Mouse (Mus musculus): Measurements from ENCODE around the gene Cpd. TPM values are rescaled to one million over a fixed set of nuclear protein-coding genes. Genes with fewer than 3 reads are reported as not detected.

The Cpd gene
- polyA plus RNA-seq, 1 experiment from 2014 or later, result 14.4 TPM

DNA sequence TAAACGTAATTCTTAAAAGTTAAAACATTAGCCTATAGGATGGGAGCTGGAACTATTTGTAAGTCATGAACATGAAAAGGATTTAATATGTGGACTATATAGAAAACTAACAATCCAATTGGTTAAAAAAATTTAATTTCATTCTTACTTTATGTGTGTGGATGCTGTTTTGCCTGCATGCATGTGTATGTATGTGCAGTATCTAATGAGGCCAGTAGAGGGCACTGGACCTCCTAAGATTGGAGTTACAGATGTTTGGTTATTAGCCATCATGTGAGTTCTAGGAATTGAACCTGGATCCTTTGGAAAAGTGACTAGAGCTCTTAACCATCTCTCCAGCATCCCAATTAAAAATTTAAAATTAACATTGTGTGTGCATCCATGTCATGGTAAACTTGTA, 57.6 kb downstream of the Cpd start:
- WGBS, result 97% methylated on average over 1 of the region's 1 CpGs
- H3K4me1 ChIP-seq (ENCODE audit: control insufficient read depth, insufficient read depth, low read length), result no peaks in the 10 kb centered on the region
- H3K4me2 ChIP-seq, result no peak overlapping the region
- no peak overlapping the region for H3K4me3 ChIP-seq (ENCODE audit: low read depth, low read length)
- no peaks in the 10 kb centered on the region for H3K9me3 ChIP-seq (ENCODE audit: control insufficient read depth, low read length)
- DNase-seq (ENCODE audit: low spot score, missing footprints), result peak; percentile 86
- ATAC-seq (ENCODE audit: low FRiP score), result no peak
- no peaks in the 10 kb centered on the region for H3K36me3 ChIP-seq (ENCODE audit: control insufficient read depth, insufficient read depth, low read length)
- no peaks in the 10 kb centered on the region for H3K27me3 ChIP-seq (ENCODE audit: control insufficient read depth, insufficient read depth, low read length)
- H3K9ac ChIP-seq (ENCODE audit: low read length), result no peak overlapping the region
- H3K27ac ChIP-seq (ENCODE audit: low read depth, low read length), result no peak overlapping the region

DNA sequence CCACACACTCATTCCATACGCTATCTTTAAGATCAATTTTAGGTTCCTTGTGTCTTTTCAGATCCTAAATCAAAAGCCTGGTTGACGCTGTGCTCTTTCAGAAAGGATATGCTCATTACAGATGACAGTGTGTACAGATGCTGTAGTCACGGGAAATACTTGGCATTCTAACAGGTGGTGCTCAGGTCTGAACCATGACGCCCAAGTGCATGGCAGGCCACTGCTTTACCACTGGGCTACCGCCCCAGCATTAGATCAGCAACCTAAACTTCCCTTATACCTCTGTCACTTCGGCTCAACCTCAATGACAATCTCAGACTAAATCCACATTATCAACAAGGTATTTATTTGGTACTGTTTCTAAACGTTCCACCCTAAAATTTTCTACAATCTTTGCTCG, 71.3 kb downstream of the Cpd start:
- H3K4me3 ChIP-seq (ENCODE audit: low read depth, low read length), result no peak overlapping the region
- no peaks in the 10 kb centered on the region for H3K27me3 ChIP-seq (ENCODE audit: control insufficient read depth, insufficient read depth, low read length)
- 83% methylated on average over 8 of the region's 8 CpGs for WGBS
- H3K27ac ChIP-seq (ENCODE audit: low read depth, low read length), result no peak overlapping the region
- H3K36me3 ChIP-seq (ENCODE audit: control insufficient read depth, insufficient read depth, low read length), result no peaks in the 10 kb centered on the region
- DNase-seq (ENCODE audit: low spot score, missing footprints) (no peak), ATAC-seq (ENCODE audit: low FRiP score) (no peak)
- H3K9ac ChIP-seq (ENCODE audit: low read length), result no peak overlapping the region
- H3K9me3 ChIP-seq (ENCODE audit: control insufficient read depth, low read length), result no peaks in the 10 kb centered on the region
- H3K4me1 ChIP-seq (ENCODE audit: control insufficient read depth, insufficient read depth, low read length), result no peaks in the 10 kb centered on the region
- no peak overlapping the region for H3K4me2 ChIP-seq

DNA sequence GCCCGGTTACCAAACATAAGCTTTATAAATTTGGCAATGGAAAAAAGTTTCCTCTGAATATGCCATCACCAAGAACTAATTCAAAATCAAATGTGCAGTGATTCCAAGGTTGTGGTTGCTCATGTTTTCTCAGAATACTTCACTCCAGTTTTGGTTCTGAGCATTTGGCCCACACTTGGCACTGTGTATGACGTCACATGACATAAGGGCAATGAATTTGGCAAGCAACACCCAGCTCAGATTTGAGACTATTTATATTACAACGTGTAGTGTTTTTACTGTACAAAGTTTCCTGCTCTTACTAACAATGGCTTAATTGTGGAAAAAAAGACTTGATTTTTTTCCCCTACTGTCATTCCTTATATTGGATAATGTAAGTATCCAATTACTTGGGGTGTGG, 73.0 kb downstream of the Cpd start:
- H3K27me3 ChIP-seq (ENCODE audit: control insufficient read depth, insufficient read depth, low read length), result no peaks in the 10 kb centered on the region
- no peaks in the 10 kb centered on the region for H3K9me3 ChIP-seq (ENCODE audit: control insufficient read depth, low read length)
- no peak overlapping the region for H3K4me3 ChIP-seq (ENCODE audit: low read depth, low read length)
- no peak overlapping the region for H3K27ac ChIP-seq (ENCODE audit: low read depth, low read length)
- no peak for DNase-seq (ENCODE audit: low spot score, missing footprints)
- H3K36me3 ChIP-seq (ENCODE audit: control insufficient read depth, insufficient read depth, low read length), result no peaks in the 10 kb centered on the region
- no peak for ATAC-seq (ENCODE audit: low FRiP score)
- no peak overlapping the region for H3K4me2 ChIP-seq
- 88% methylated on average over 3 of the region's 3 CpGs for WGBS
- no peak overlapping the region for H3K9ac ChIP-seq (ENCODE audit: low read length)
- H3K4me1 ChIP-seq (ENCODE audit: control insufficient read depth, insufficient read depth, low read length), result no peaks in the 10 kb centered on the region

DNA sequence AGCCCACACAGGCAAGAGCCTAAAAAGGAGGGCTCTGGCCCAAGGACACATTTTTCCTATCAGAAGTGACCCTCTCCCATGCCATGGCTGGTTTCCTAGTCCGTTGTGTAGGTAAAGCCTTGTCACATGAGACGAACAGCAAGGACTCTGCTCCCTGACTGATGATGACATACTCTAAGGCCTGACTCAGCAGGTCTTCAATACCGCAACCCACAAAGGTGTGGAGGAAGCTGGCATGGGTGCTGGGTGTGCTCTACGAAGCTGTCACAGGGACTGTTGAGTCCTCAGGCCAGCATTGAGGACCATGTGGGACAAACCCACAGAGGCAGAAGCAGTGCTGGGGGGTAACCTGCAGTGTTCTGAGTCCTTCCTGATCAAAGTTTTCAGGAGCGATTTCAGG, 76.3 kb downstream of the Cpd start:
- ATAC-seq (ENCODE audit: low FRiP score), result no peak
- 94% methylated on average over 5 of the region's 5 CpGs for WGBS

DNA sequence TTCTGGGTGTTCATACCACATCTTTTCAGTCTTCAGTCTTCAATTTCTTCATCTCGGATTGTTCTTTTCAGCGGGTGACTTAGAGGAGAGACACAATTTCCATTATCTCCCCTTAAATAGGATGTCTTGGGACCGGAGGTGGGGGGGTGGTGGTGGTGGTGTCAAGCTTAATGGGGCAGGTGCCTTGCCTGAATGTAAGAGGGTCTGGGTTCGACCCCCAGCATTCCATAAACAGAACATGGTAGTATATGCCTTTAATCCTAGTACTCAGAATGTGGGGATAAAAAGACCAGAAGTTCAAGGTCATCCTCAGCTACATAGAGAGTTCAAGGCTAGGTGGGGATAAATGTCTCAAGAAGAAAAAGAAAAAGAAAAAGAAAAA, 83.1 kb downstream of the Cpd start:
- Histone ChIP-seq H3K36me3 (ENCODE audit: control insufficient read depth, insufficient read depth, low read length) (peaks cover 9% of the 10 kb centered on the region), H3K4me3 (ENCODE audit: low read depth, low read length) (peak overlapping the region; percentile 73; the same call in 1 of the 2 replicates), H3K4me2 (peak overlapping the region; percentile 12; the same call in 1 of the 2 replicates), H3K27ac (ENCODE audit: low read depth, low read length) (no peak overlapping the region), H3K27me3 (ENCODE audit: control insufficient read depth, insufficient read depth, low read length) (no peaks in the 10 kb centered on the region), H3K9me3 (ENCODE audit: control insufficient read depth, low read length) (no peaks in the 10 kb centered on the region), H3K4me1 (ENCODE audit: control insufficient read depth, insufficient read depth, low read length) (peaks cover 2% of the 10 kb centered on the region; the same call in 1 of the 2 replicates), H3K9ac (ENCODE audit: low read length) (no peak overlapping the region)
- DNase-seq (ENCODE audit: low spot score, missing footprints) (no peak), ATAC-seq (ENCODE audit: low FRiP score) (peak; percentile 68; the same call in 1 of the 2 replicates)
- 23% methylated on average over 4 of the region's 4 CpGs for WGBS

More for the DNA sequence above, 76.3 kb downstream of the Cpd start:
- Histone ChIP-seq H3K4me3 (ENCODE audit: low read depth, low read length) (no peak overlapping the region), H3K4me2 (no peak overlapping the region), H3K27ac (ENCODE audit: low read depth, low read length) (no peak overlapping the region), H3K9me3 (ENCODE audit: control insufficient read depth, low read length) (no peaks in the 10 kb centered on the region), H3K36me3 (ENCODE audit: control insufficient read depth, insufficient read depth, low read length) (no peaks in the 10 kb centered on the region), H3K4me1 (ENCODE audit: control insufficient read depth, insufficient read depth, low read length) (no peaks in the 10 kb centered on the region), H3K27me3 (ENCODE audit: control insufficient read depth, insufficient read depth, low read length) (no peaks in the 10 kb centered on the region), H3K9ac (ENCODE audit: low read length) (no peak overlapping the region)
- DNase-seq (ENCODE audit: low spot score, missing footprints), result no peak

DNA sequence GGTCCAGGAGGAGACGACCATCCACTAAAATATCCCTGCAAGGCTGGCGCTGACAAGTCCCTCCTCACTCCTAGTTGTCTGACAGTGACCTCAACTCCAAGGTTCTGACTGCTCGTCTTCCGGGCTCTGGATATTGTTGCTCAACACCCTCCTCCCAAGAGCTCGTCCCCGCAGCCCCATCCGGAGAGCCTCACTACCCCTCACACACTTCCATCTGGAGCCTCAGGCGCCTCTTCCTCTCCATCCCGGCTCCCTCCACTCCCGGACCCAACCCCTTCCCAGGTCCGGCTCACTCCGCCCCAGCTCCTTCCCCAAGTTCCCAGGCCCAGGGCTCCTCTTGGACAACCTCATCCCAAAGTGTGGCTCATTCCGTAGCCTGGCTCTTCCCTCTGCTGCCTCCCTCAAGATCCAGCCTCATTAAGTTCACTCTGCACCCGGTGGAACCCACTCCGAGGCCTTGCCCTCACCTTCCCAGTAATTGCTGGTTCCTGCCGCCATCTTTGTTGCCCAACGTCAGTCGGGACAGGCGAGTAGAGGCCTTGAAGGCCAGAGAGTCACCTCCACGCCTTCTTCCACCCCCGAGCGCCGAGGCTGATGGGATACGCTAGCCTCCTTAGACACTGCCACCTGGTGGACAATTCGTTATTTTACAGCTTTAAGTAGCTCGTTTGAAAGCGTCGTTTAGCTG, 83.6 kb downstream of the Cpd start, which contains the start of gene Gosr1:
Gene Gosr1, minus strand, starts transcription at position 527 of the 688 bp plus-strand sequence.
- H3K4me3 ChIP-seq (ENCODE audit: low read depth, low read length), result peak within 1 kb of the TSS; percentile 73
- H3K4me2 ChIP-seq, result peak within 1 kb of the TSS; percentile 68
- DNase-seq (ENCODE audit: low spot score, missing footprints) (peak; percentile 99), ATAC-seq (ENCODE audit: low FRiP score) (peak; percentile 94)
- peaks cover 2% of the 10 kb centered on the region; the same call in 1 of the 2 replicates for H3K4me1 ChIP-seq (ENCODE audit: control insufficient read depth, insufficient read depth, low read length)
- 0 out of 2 replicates have a peak within 1 kb of the TSS, but pooled peaks have one; percentile 4 for H3K27ac ChIP-seq (ENCODE audit: low read depth, low read length)
- no peaks in the 10 kb centered on the region for H3K27me3 ChIP-seq (ENCODE audit: control insufficient read depth, insufficient read depth, low read length)
- peaks cover 11% of the 10 kb centered on the region for H3K36me3 ChIP-seq (ENCODE audit: control insufficient read depth, insufficient read depth, low read length)
- H3K9ac ChIP-seq (ENCODE audit: low read length), result peak within 1 kb of the TSS; percentile 91
- WGBS, result under 1% methylated on average over 28 of the region's 28 CpGs
- H3K9me3 ChIP-seq (ENCODE audit: control insufficient read depth, low read length), result no peaks in the 10 kb centered on the region

DNA sequence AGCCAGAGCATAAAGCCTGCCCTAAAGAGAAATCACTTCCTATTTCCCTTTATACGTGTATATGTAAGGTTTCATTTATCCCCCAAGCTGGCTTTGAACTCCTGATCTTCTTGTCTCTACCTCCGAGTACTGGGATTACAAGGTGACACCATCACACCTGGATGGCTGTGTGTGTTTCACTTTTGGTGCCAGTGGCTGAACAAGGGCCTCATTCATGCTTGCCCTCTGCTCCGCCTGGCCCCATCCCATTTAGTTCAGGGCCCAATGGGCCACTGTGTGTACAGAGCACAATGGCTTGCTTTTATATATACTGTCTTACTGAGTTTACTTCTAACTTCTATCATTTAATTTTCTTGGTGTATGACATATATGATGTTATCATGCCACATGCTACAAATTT, 94.5 kb downstream of the Cpd start:
- Histone ChIP-seq H3K27me3 (ENCODE audit: control insufficient read depth, insufficient read depth, low read length) (no peaks in the 10 kb centered on the region), H3K4me2 (no peak overlapping the region), H3K9ac (ENCODE audit: low read length) (no peak overlapping the region), H3K36me3 (ENCODE audit: control insufficient read depth, insufficient read depth, low read length) (peaks cover 14% of the 10 kb centered on the region; the same call in 1 of the 2 replicates), H3K4me1 (ENCODE audit: control insufficient read depth, insufficient read depth, low read length) (no peaks in the 10 kb centered on the region), H3K27ac (ENCODE audit: low read depth, low read length) (no peak overlapping the region), H3K9me3 (ENCODE audit: control insufficient read depth, low read length) (no peaks in the 10 kb centered on the region), H3K4me3 (ENCODE audit: low read depth, low read length) (no peak overlapping the region)
- WGBS, result 99% methylated on average over 3 of the region's 3 CpGs
- ATAC-seq (ENCODE audit: low FRiP score), result no peak
- DNase-seq (ENCODE audit: low spot score, missing footprints), result no peak

DNA sequence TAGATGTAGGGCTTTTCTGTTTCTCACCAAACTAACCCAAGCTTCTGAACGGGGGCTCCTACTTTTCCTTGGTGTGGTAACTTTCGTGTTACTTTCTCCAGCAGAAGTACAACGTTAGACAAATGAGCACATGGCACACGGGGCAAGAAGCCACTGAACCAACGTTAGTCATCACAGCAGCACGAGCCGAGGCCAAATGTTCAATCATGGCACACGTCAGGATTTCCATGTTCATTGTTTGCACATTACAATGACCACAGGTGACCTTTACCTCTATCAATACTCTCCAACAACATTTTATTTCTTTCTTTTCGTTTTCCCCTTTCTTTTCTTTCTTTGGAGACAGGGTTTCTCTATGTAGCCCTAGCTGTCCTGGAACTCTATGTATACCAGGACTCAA, 98.0 kb downstream of the Cpd start:
- Histone ChIP-seq H3K36me3 (ENCODE audit: control insufficient read depth, insufficient read depth, low read length) (peaks cover 15% of the 10 kb centered on the region; the same call in 1 of the 2 replicates), H3K4me3 (ENCODE audit: low read depth, low read length) (no peak overlapping the region), H3K4me1 (ENCODE audit: control insufficient read depth, insufficient read depth, low read length) (no peaks in the 10 kb centered on the region), H3K4me2 (no peak overlapping the region), H3K27me3 (ENCODE audit: control insufficient read depth, insufficient read depth, low read length) (no peaks in the 10 kb centered on the region), H3K27ac (ENCODE audit: low read depth, low read length) (no peak overlapping the region), H3K9ac (ENCODE audit: low read length) (no peak overlapping the region), H3K9me3 (ENCODE audit: control insufficient read depth, low read length) (no peaks in the 10 kb centered on the region)
- WGBS, result 95% methylated on average over 9 of the region's 9 CpGs
- ATAC-seq (ENCODE audit: low FRiP score) (no peak), DNase-seq (ENCODE audit: low spot score, missing footprints) (no peak)

DNA sequence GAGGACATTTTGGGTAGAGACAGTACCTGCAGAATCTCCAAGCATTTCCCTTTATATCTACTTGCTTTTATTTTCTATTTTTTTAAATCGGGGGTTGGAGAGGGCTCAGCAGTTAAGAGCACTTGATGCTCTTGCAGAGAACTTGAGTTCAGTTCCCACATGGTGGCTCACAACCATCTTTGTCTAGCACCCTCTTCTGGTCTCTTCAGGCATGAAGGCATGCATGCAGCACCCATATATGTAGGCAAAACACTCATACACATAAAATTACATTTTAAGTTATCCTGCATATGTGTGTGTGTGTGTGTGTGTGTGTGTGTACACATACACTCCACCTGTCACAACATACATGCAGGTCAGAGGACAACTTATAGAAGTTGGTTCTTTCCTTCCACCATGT, 100.9 kb downstream of the Cpd start:
- Histone ChIP-seq H3K36me3 (ENCODE audit: control insufficient read depth, insufficient read depth, low read length) (peaks cover 14% of the 10 kb centered on the region), H3K4me2 (no peak overlapping the region), H3K4me1 (ENCODE audit: control insufficient read depth, insufficient read depth, low read length) (no peaks in the 10 kb centered on the region), H3K9me3 (ENCODE audit: control insufficient read depth, low read length) (no peaks in the 10 kb centered on the region), H3K4me3 (ENCODE audit: low read depth, low read length) (no peak overlapping the region), H3K27me3 (ENCODE audit: control insufficient read depth, insufficient read depth, low read length) (no peaks in the 10 kb centered on the region), H3K27ac (ENCODE audit: low read depth, low read length) (no peak overlapping the region), H3K9ac (ENCODE audit: low read length) (no peak overlapping the region)
- DNase-seq (ENCODE audit: low spot score, missing footprints) (no peak), ATAC-seq (ENCODE audit: low FRiP score) (no peak)
- WGBS, result 96% methylated on average over 1 of the region's 1 CpGs

All from midbrain, embryonic 11.5 days (tissue).